Mouse (Mus musculus) forebrain, embryonic 15.5 days (tissue): ENCODE results near the gene Atp5h. TPM values are rescaled to one million over a fixed set of nuclear protein-coding genes. Genes with fewer than 3 reads are reported as not detected.
"Not testable (repeated sequence)": the region's sequence is repeated elsewhere in the genome, so short reads cannot be mapped to it uniquely, and the experiment has no call there.

Experiments
- ATAC-seq: fragments of 200-750 bp; cut with Nextera tagmentation; replicated peaks from 2 replicates; pipeline ENCODE4 v1.8.0; 2017; ENCODE audit warnings: mild to moderate bottlenecking, moderate TSS enrichment, moderate library complexity
- H3K27ac ChIP-seq: fragments of 300-500 bp; sonication (generic); replicated peaks from 2 replicates; pipeline ENCODE4 v1.5.1; 2015; ENCODE audit warnings: mild to moderate bottlenecking, inconsistent platforms
- H3K27me3 ChIP-seq: fragments of 300-500 bp; sonication (generic); 2 replicates; pipeline ENCODE4 v1.6.1; 2015; ENCODE audit warnings: inconsistent platforms
- H3K36me3 ChIP-seq: fragments of 300-500 bp; sonication (generic); 2 replicates; pipeline ENCODE4 v1.6.1; 2015; ENCODE audit warnings: mild to moderate bottlenecking, inconsistent platforms
- H3K4me1 ChIP-seq: fragments of 300-500 bp; sonication (generic); 2 replicates; pipeline ENCODE4 v1.6.1; 2015; ENCODE audit warnings: inconsistent platforms
- H3K4me2 ChIP-seq: fragments of 300-500 bp; sonication (generic); replicated peaks from 2 replicates; pipeline ENCODE4 v1.6.1; 2015; ENCODE audit warnings: mild to moderate bottlenecking, inconsistent platforms
- H3K4me3 ChIP-seq: fragments of 300-500 bp; sonication (generic); 2 replicates; pipeline ENCODE4 v1.5.1; 2015; ENCODE audit warnings: mild to moderate bottlenecking, inconsistent platforms
- H3K9ac ChIP-seq: fragments of 300-500 bp; sonication (generic); replicated peaks from 2 replicates; pipeline ENCODE4 v1.6.1; 2015; ENCODE audit warnings: mild to moderate bottlenecking, inconsistent platforms
- H3K9me3 ChIP-seq: fragments of 300-500 bp; sonication (generic); 2 replicates; pipeline ENCODE4 v1.6.1; 2016; ENCODE audit warnings: inconsistent platforms
- WGBS: fragments of 180-500 bp; shearing (Covaris S2); methylation state at CpG from one replicate; pipeline ENCODE4 v1.1.7; 2015; ENCODE audit warnings: mixed read lengths; 5-methylcytosine and 5-hydroxymethylcytosine counted together
- polyA plus RNA-seq: library from polyadenylated mRNA; unstranded; fragments of >200 nt; fragmentation: Nextera tagmentation; extraction: Ambion mirVana; gene quantifications from 2 replicates; pipeline ENCODE4 v1.2.1, GENCODE M21; 2015

Atp5h gene
- polyA plus RNA-seq, 1 experiment from 2014 or later: 722 TPM

DNA sequence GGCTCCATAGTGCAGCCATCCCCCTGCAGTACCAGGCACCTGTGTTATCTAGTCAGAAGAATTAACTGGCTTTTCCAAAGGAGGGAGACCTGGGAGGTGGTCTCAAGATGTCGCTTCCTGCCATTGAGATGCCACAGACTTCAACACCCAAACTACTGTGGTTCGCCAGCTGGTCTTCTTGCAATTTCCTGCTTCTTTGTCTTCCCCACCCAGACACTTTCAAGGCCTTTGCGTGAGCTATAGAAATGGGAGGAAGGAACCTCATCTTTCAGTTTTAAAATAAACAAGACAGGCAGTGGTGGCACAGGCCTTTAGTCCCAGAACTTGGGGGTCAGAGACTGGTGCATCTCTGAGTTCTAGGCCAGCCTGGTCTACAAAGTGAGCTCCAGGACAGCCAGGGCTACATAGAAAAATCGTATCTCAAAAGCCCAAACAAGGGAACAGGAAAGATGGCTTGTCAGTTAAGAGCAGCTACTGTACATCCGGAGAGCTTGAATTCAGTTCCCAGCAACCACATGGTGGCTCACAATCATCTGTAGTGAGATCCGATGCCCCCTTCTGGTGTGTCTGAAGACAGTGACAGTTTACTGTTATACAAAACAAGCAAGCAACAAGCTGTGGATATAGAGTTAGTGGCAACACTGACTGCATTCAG, 11.4 kb downstream of the Atp5h start:
- Histone ChIP-seq H3K9me3 (no peaks in the 10 kb centered on the region), H3K9ac (no peak overlapping the region), H3K27ac (peak overlapping the region; percentile 65), H3K36me3 (peaks cover 21% of the 10 kb centered on the region), H3K4me1 (peaks cover 54% of the 10 kb centered on the region), H3K4me3 (no peak overlapping the region), H3K27me3 (no peaks in the 10 kb centered on the region), H3K4me2 (no peak overlapping the region)
- ATAC-seq: no peak
- 70% methylated on average over 6 of the region's 6 CpGs for WGBS

DNA sequence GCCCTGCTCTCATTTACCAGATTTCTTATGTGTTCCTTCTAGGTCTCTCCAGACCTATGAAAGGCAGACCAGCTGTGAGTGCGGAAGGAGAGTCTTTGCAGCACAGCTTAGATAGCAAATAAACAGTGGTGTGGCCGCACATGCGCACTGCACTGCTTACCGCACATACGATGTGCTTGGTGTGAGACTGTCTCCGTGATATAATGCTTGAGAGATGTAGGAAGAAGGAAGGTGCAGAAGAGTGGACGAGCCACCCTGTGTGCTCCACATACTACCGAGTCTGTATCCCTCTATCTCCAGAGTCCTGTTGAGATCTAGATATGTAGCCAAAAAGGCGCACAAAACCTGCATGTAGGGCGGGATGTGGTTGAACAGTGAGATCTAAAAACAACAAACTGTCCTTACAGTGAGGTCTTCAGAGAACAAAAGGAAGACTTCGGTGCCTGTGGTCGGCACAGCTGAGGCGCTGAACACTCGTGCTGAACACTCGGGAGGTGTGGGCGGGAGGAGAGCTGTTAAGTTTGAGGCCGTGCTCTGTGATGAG, 12.8 kb downstream of the Atp5h start:
- H3K4me1 ChIP-seq: peaks cover 45% of the 10 kb centered on the region

GRCm38 (mm10) chr11:115405723-115406122, 14.0 kb downstream of the Atp5h start:
- Histone ChIP-seq H3K4me1 (peaks cover 40% of the 10 kb centered on the region), H3K36me3 (peaks cover 14% of the 10 kb centered on the region), H3K4me2 (no peak overlapping the region), H3K4me3 (no peak overlapping the region), H3K27me3 (no peaks in the 10 kb centered on the region), H3K27ac (no peak overlapping the region), H3K9me3 (no peaks in the 10 kb centered on the region), H3K9ac (no peak overlapping the region)
- no peak for ATAC-seq
- 94% methylated on average over 6 of the region's 6 CpGs for WGBS

More for the DNA sequence above, 12.8 kb downstream of the Atp5h start:
- Histone ChIP-seq H3K4me3 (no peak overlapping the region), H3K4me2 (no peak overlapping the region), H3K9ac (no peak overlapping the region), H3K27ac (no peak overlapping the region), H3K27me3 (no peaks in the 10 kb centered on the region), H3K36me3 (peaks cover 21% of the 10 kb centered on the region), H3K9me3 (no peaks in the 10 kb centered on the region)
- ATAC-seq: no peak
- 95% methylated on average over 17 of the region's 17 CpGs for WGBS

DNA sequence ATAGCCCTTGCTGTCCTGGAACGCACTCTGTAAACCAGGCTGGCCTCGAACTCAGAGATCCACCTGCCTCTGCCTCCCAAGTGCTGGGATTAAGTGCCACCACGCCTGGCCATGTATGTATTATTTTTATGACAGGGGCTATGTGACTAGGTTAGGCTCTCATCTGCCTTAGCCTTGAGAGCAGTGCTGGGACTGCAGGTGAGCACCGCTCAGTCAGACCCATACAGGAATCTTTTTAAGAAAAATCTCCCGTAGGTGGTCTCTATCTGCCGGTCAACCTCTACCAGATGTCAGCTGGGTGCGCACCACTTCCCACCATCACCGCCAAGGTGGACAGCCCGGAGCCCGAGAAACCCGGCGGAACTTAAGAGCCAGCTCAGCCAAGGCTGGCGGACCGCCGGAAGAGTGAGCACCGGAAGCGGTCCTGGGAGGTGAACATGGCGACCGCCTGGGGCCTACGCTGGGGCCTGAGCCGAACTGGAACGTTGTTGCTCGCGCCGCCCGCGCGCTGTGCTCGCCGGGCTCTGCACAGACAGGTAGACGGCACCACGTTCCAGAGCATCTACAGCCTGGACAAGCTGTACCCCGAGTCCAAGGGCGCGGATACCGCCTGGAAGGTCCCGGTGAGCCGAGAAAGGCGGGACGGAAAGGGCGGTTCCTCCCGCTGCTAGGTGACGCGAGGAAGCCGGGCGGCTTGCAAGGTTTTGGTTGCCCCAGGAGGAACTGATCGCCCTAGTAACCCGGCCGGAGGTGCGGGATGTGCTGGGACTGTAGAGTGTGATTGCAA, 16.2 kb downstream of the Atp5h start, which contains the start of gene Mrpl58:
Mrpl58 (plus strand) TSS at position 415 of the 787 bp plus-strand sequence.
- WGBS: 3% methylated on average over 50 of the region's 50 CpGs
- H3K36me3 ChIP-seq: 0 out of 2 replicates have a peak, but pooled peaks cover 6% of the 10 kb centered on the region
- peak within 1 kb of the TSS; percentile 86 for H3K27ac ChIP-seq
- peak within 1 kb of the TSS; percentile 71 for H3K4me2 ChIP-seq
- peak within 1 kb of the TSS; percentile 85 for H3K9ac ChIP-seq
- no peaks in the 10 kb centered on the region for H3K27me3 ChIP-seq
- peaks cover 22% of the 10 kb centered on the region for H3K4me1 ChIP-seq
- peak within 1 kb of the TSS; percentile 75 for H3K4me3 ChIP-seq
- ATAC-seq: peak; percentile 90
- H3K9me3 ChIP-seq: no peaks in the 10 kb centered on the region

DNA sequence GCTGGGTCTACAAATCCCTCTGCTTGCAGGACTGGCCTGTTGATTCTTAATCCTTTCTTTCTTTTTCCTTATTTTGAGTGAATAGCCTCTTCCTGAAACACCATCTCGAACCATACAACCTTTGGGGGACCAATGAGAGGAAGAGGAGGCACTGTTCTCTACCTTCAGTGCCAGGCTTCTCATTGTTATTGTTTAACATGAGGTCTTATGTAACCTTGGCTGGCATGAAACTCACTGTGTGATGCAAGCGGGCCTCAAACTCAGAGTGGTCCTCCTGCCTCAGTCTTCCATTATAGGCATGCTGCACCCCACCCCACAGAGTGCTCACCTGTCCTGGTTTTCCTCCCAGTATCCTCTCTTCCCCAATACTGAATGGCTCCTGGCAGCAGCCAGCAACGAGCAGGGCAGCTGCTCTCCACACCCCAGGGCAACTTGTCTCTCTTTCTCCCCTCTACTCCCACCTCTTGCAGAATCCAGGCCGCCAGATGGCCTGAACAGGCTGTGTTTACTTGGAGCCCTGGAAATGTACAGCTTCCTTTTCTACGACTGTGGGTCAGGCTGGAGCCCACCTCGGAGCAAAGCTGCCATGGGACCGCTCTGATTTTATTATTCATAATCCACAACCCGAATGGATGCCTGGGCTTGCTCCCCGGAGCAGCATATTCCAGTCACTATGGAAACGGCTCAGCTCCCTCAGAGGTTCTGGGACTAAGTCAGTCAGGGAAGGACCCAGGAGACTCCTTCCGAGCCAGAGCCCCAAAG, 19.0 kb downstream of the Atp5h start:
- Histone ChIP-seq H3K9me3 (no peaks in the 10 kb centered on the region), H3K4me3 (no peak overlapping the region), H3K27ac (peak overlapping the region; percentile 46), H3K27me3 (no peaks in the 10 kb centered on the region), H3K36me3 (peaks cover 4% of the 10 kb centered on the region; the same call in 1 of the 2 replicates), H3K9ac (no peak overlapping the region), H3K4me1 (peaks cover 22% of the 10 kb centered on the region), H3K4me2 (no peak overlapping the region)
- 41% methylated on average over 11 of the region's 11 CpGs for WGBS
- 0 out of 2 replicates have a peak, but pooled peaks have one; percentile 21 for ATAC-seq

GRCm38 (mm10) chr11:115400126-115400525, 19.6 kb downstream of the Atp5h start:
- peaks cover 4% of the 10 kb centered on the region; the same call in 1 of the 2 replicates for H3K36me3 ChIP-seq
- H3K9me3 ChIP-seq: no peaks in the 10 kb centered on the region
- H3K4me1 ChIP-seq: peaks cover 21% of the 10 kb centered on the region
- peak overlapping the region; percentile 46; the same call in 1 of the 2 replicates for H3K27ac ChIP-seq
- no peaks in the 10 kb centered on the region for H3K27me3 ChIP-seq
- ATAC-seq: no peak
- no peak overlapping the region for H3K4me3 ChIP-seq
- H3K9ac ChIP-seq: no peak overlapping the region
- 74% methylated on average over 3 of the region's 3 CpGs for WGBS
- no peak overlapping the region for H3K4me2 ChIP-seq

DNA sequence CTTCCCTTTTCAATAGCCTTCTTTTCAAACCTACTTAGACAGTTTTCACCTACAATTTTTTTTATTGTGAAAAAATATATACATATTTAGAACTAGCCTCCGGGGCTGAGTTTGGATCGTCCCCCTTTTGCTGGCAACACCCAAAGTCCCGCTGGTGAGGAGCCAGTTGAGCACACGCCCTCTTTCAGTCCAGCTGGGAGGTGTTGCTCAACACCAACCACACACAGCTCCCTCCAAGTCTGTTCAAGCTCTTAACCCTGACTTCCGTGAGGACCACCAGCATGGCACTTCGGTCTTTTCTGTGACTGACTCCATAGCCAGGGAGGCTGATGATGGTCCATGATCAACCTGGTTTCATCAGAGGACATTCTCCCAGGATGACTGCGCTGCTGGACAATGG, 21.7 kb downstream of the Atp5h start:
- Histone ChIP-seq H3K4me3 (no peak overlapping the region), H3K9me3 (no peaks in the 10 kb centered on the region), H3K27me3 (no peaks in the 10 kb centered on the region), H3K9ac (no peak overlapping the region), H3K4me1 (peaks cover 8% of the 10 kb centered on the region), H3K27ac (no peak overlapping the region), H3K4me2 (no peak overlapping the region), H3K36me3 (peaks cover 21% of the 10 kb centered on the region)
- no peak for ATAC-seq
- 84% methylated on average over 7 of the region's 7 CpGs for WGBS

DNA sequence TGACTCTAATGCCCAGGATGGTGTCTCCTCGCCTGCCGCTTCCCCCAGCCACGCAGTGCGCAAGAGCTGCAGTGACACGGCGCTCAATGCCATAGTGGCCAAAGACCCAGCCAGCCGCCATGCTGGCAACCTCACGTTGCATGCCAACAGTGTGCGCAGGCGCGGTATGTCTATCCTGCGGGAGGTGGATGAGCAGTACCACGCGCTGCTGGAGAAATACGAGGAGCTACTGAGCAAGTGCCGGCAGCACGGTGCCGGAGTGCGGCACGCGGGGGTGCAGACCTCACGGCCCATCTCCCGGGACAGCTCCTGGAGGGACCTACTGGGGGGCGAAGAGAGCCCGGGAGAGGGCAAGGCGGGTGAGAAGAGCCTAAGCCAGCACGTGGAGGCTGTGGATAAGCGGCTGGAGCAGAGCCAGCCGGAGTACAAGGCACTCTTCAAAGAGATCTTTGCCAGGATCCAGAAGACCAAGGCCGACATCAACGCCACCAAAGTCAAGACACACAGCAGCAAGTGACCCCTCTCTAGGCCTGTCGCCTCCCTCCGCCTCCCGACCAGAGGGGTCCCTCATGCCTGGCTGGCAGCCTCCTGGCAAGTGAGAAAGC, 25.9 kb downstream of the Atp5h start:
- 75% methylated on average over 34 of the region's 34 CpGs for WGBS
- Histone ChIP-seq H3K9me3 (no peaks in the 10 kb centered on the region), H3K4me2 (no peak overlapping the region), H3K4me3 (no peak overlapping the region), H3K27ac (no peak overlapping the region), H3K9ac (no peak overlapping the region), H3K36me3 (peaks cover 49% of the 10 kb centered on the region), H3K4me1 (no peaks in the 10 kb centered on the region), H3K27me3 (no peaks in the 10 kb centered on the region)
- no peak for ATAC-seq

DNA sequence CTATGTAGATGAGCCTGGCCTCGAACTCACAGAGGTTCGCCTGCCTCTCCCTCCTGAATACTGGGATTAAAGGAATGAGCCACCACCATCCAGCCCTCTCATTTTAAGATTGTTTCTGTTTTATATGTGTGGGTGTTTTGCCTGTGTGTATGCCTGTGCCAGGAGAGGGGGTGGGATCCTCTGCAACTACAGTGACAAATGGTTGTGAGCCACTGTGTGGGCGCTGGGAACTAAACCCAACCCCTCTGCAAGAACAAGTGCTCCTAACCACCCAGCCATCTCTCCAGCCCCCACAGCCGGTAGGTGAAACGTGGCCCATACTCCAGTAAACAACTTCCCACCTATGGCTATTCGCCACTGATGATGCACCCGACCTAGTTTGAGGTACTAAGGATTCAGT, 28.4 kb downstream of the Atp5h start:
- ATAC-seq: no peak
- Histone ChIP-seq H3K27me3 (no peaks in the 10 kb centered on the region), H3K9me3 (no peaks in the 10 kb centered on the region), H3K9ac (no peak overlapping the region), H3K4me2 (no peak overlapping the region), H3K36me3 (peaks cover 48% of the 10 kb centered on the region), H3K4me3 (no peak overlapping the region), H3K27ac (no peak overlapping the region), H3K4me1 (peaks cover 4% of the 10 kb centered on the region; the same call in 1 of the 2 replicates)
- 90% methylated on average over 7 of the region's 7 CpGs for WGBS

DNA sequence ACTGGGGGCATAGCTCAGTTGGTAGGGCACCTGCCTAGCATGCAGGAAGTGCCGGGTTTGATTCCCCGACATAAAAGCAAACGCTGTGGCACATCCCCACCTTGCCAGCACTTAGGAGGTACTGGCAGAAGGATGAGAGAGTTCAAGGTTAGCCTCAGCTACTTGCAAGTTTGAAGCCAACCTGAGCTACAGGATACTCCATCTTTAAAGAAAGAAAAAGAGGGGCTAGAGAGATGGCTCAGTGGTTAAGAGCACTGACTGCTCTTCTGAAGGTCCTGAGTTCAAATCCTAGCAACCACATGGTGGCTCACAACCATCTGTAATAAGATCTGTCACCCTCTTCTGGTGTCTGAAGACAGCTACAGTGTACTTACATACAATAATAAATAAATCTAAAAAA, 32.9 kb downstream of the Atp5h start:
- not testable (repeated sequence) for H3K9me3 ChIP-seq, ATAC-seq, H3K27ac ChIP-seq, H3K27me3 ChIP-seq, H3K4me3 ChIP-seq, H3K4me2 ChIP-seq, H3K9ac ChIP-seq
- 91% methylated on average over 3 of the region's 3 CpGs for whole genome bisulfite sequencing
- peaks cover 36% of the 10 kb centered on the region for H3K4me1 ChIP-seq
- peaks cover 18% of the 10 kb centered on the region for H3K36me3 ChIP-seq

GRCm38 (mm10) chr11:115384587-115384986, 35.2 kb downstream of the Atp5h start:
- WGBS: 76% methylated on average over 5 of the region's 5 CpGs
- Histone ChIP-seq H3K27ac (peak overlapping the region; percentile 95; the same call in 1 of the 2 replicates), H3K4me3 (no peak overlapping the region)

More at GRCm38 (mm10) chr11:115384587-115384986, 35.2 kb downstream of the Atp5h start:
- Histone ChIP-seq H3K9me3 (no peaks in the 10 kb centered on the region), H3K27me3 (no peaks in the 10 kb centered on the region), H3K9ac (peak overlapping the region; percentile 97), H3K4me1 (peaks cover 42% of the 10 kb centered on the region), H3K4me2 (0 out of 2 replicates have a peak overlapping the region, but pooled peaks have one; percentile 70), H3K36me3 (no peaks in the 10 kb centered on the region)
- ATAC-seq: no peak
